Mouse (Mus musculus): Measurements from ENCODE around the gene Ubqln5.

Ubqln5 gene

GRCm38 (mm10) chr7:104129726-104130125, at the start of gene Ubqln5:
TSS of gene Ubqln5 (minus strand) at chr7:104129826.
- DNase-seq (ENCODE audit: low spot score): no peak

- no peak for DNase-seq (ENCODE audit: low spot score)
These were observed 49.4 kb upstream of the Ubqln5 start for GRCm38 (mm10) chr7:104179074-104179473.

- DNase-seq (ENCODE audit: low spot score): no peak
These were observed 48.9 kb upstream of the Ubqln5 start for GRCm38 (mm10) chr7:104178422-104179054.

GRCm38 (mm10) chr7:104175085-104175484, 45.5 kb upstream of the Ubqln5 start:
- DNase-seq (ENCODE audit: low spot score): no peak

GRCm38 (mm10) chr7:104169634-104170204, 40.1 kb upstream of the Ubqln5 start:
- DNase-seq (ENCODE audit: low spot score): no peak

GRCm38 (mm10) chr7:104167105-104167504, 37.5 kb upstream of the Ubqln5 start:
- DNase-seq (ENCODE audit: low spot score): no peak

GRCm38 (mm10) chr7:104150456-104150855, 20.8 kb upstream of the Ubqln5 start, which contains the start of gene Ubqlnl:
TSS of gene Ubqlnl (minus strand) at chr7:104150556.
- DNase-seq (ENCODE audit: low spot score): no peak

GRCm38 (mm10) chr7:104143179-104143578, 13.6 kb upstream of the Ubqln5 start, which contains the start of gene Ubqln3:
TSS of gene Ubqln3 (minus strand) at chr7:104143279.
- no peak for DNase-seq (ENCODE audit: low spot score)

- DNase-seq (ENCODE audit: low spot score): no peak
These were observed 7.7 kb upstream of the Ubqln5 start, which contains the start of gene Olfr643 for GRCm38 (mm10) chr7:104137305-104137704. TSS of gene Olfr643 (minus strand) at chr7:104137405.

- no peak for DNase-seq (ENCODE audit: low spot score)
These were observed 25.0 kb downstream of the Ubqln5 start, which contains the start of gene Olfr646 for GRCm38 (mm10) chr7:104104757-104104972. TSS of gene Olfr646 (plus strand) at chr7:104104873.

- DNase-seq (ENCODE audit: low spot score): no peak
These were observed 25.5 kb downstream of the Ubqln5 start for GRCm38 (mm10) chr7:104103913-104104756.

GRCm38 (mm10) chr7:104085365-104085764, 44.3 kb downstream of the Ubqln5 start, which contains the start of gene Olfr645:
TSS of gene Olfr645 (minus strand) at chr7:104085465.
- no peak for DNase-seq (ENCODE audit: low spot score)

Data from ovary, postnatal 36 days (tissue).